Mouse (Mus musculus) hindbrain, embryonic 13.5 days (tissue): ENCODE measurements at regions not wholly inside any gene's neighbourhood (a gene's known extent, or its start where the extent isn't known, plus 50 kb on each side); places are given as distances from the start of the nearest gene placed in this dataset.
A peak's percentile ranks its signal among the peaks of the same experiment; 100 is the strongest.

Source experiments
- ATAC-seq: fragments of 200-750 bp; cut with Nextera tagmentation; 2 replicates; pipeline ENCODE4 v1.8.0; 2017; ENCODE audit warnings: moderate TSS enrichment; ENCODE audit not compliant: low FRiP score
- H3K27ac ChIP-seq: fragments of 300-500 bp; sonication (generic); 2 replicates; pipeline ENCODE4 v1.5.1; 2015; ENCODE audit warnings: inconsistent platforms, mild to moderate bottlenecking, moderate library complexity
- H3K27me3 ChIP-seq: fragments of 300-500 bp; sonication (generic); 2 replicates; pipeline ENCODE4 v1.6.1; 2015; ENCODE audit warnings: mild to moderate bottlenecking, inconsistent platforms
- H3K36me3 ChIP-seq: fragments of 300-500 bp; sonication (generic); 2 replicates; pipeline ENCODE4 v1.6.1; 2015; ENCODE audit warnings: mild to moderate bottlenecking, inconsistent platforms
- H3K4me1 ChIP-seq: fragments of 300-500 bp; sonication (generic); replicated peaks from 2 replicates; pipeline ENCODE4 v1.6.1; 2015; ENCODE audit warnings: inconsistent platforms
- H3K4me2 ChIP-seq: fragments of 300-500 bp; sonication (generic); 2 replicates; pipeline ENCODE4 v1.6.1; 2015; ENCODE audit warnings: inconsistent platforms, mild to moderate bottlenecking, moderate library complexity
- H3K4me3 ChIP-seq: fragments of 300-500 bp; sonication (generic); 2 replicates; pipeline ENCODE4 v1.5.1; 2015; ENCODE audit warnings: mild to moderate bottlenecking, inconsistent platforms
- H3K9ac ChIP-seq: fragments of 300-500 bp; sonication (generic); 2 replicates; pipeline ENCODE4 v1.6.1; 2015; ENCODE audit warnings: mild to moderate bottlenecking, inconsistent platforms
- H3K9me3 ChIP-seq: fragments of 300-500 bp; sonication (generic); 2 replicates; pipeline ENCODE4 v1.6.1; 2016; ENCODE audit warnings: inconsistent platforms
- WGBS: fragments of 180-500 bp; shearing (Covaris S2); methylation state at CpG from one replicate; pipeline ENCODE4 v1.1.7; 2015; 5-methylcytosine and 5-hydroxymethylcytosine counted together

GRCm38 (mm10) chr8:103430874-103431492, 645.5 kb upstream of the Cdh11 start:
- WGBS = 98% methylated on average over 3 of the region's 3 CpGs
- H3K9me3 ChIP-seq = no peaks in the 10 kb centered on the region
- no peak overlapping the region for H3K4me2 ChIP-seq
- no peak overlapping the region for H3K9ac ChIP-seq
- H3K4me1 ChIP-seq = no peaks in the 10 kb centered on the region
- H3K27ac ChIP-seq = no peak overlapping the region
- no peaks in the 10 kb centered on the region for H3K27me3 ChIP-seq
- no peaks in the 10 kb centered on the region for H3K36me3 ChIP-seq
- no peak for ATAC-seq
- H3K4me3 ChIP-seq = no peak overlapping the region

DNA sequence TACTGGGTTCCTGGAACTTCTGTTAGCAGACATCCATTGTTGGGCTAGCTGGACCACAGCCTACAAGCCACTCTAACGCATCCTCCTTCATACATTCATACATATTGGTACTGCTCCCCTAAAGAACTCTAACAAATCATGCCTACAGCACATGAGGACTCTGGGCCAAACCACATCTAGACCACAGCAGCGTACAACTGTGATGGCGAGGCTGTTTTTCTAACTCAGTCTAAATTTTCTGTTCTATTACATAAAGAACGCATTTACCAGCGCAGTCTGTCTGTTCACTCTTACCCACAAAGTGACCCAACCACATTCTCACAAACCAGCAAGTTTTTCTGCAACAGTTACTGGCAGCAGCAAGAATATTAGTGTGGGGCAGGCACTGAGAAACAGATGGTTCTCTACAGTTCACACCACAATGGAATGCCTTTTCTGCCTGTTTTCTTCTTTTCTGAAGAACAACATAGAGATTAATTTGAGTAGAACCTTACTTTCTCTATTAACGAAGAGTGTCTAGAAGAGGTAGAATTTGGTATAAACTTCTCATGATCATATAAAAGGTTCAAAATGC, 648.2 kb upstream of the Cdh11 start:
- Histone ChIP-seq H3K4me2 (no peak overlapping the region), H3K9ac (no peak overlapping the region), H3K27ac (no peak overlapping the region), H3K4me1 (no peaks in the 10 kb centered on the region), H3K4me3 (no peak overlapping the region), H3K36me3 (no peaks in the 10 kb centered on the region), H3K9me3 (no peaks in the 10 kb centered on the region), H3K27me3 (no peaks in the 10 kb centered on the region)
- ATAC-seq = no peak
- 96% methylated on average over 6 of the region's 6 CpGs for WGBS

- H3K9ac ChIP-seq = no peak overlapping the region
- no peak for ATAC-seq
- H3K36me3 ChIP-seq = no peaks in the 10 kb centered on the region
- WGBS = 87% methylated on average over 6 of the region's 6 CpGs
- H3K4me1 ChIP-seq = peaks cover 6% of the 10 kb centered on the region
- H3K4me2 ChIP-seq = no peak overlapping the region
- H3K27ac ChIP-seq = no peak overlapping the region
- H3K4me3 ChIP-seq = no peak overlapping the region
- H3K9me3 ChIP-seq = no peaks in the 10 kb centered on the region
- H3K27me3 ChIP-seq = no peaks in the 10 kb centered on the region
Measured at GRCm38 (mm10) chr8:103438995-103439717, 653.7 kb upstream of the Cdh11 start.

DNA sequence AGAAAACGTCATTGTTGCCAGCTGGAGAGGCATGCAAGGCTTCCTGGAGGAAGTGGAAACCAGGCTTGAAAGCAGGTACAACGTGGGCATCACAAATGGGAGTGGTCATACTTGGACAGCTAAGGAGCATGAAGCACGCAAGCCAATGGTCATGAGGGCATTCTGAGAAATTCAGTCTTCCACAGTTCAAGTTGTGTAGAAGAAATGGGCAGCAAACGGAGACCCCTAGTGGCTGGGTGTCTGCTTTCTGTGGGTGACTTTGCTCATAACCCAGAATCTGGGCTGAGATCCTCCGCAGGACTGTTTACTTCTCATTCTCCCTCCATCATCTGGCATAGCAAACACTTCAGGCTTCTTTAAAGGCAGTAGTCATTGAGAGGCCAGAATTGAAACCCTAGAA, 655.7 kb upstream of the Cdh11 start:
- Histone ChIP-seq H3K27me3 (no peaks in the 10 kb centered on the region), H3K4me2 (no peak overlapping the region), H3K9ac (no peak overlapping the region), H3K27ac (no peak overlapping the region), H3K4me3 (no peak overlapping the region), H3K4me1 (peaks cover 6% of the 10 kb centered on the region), H3K36me3 (no peaks in the 10 kb centered on the region), H3K9me3 (no peaks in the 10 kb centered on the region)
- 79% methylated on average over 5 of the region's 5 CpGs for WGBS
- ATAC-seq = no peak

GRCm38 (mm10) chr8:103442420-103443125, 657.1 kb upstream of the Cdh11 start:
- Histone ChIP-seq H3K9me3 (no peaks in the 10 kb centered on the region), H3K4me2 (no peak overlapping the region), H3K27me3 (no peaks in the 10 kb centered on the region), H3K4me3 (no peak overlapping the region), H3K9ac (no peak overlapping the region), H3K4me1 (peaks cover 6% of the 10 kb centered on the region), H3K36me3 (no peaks in the 10 kb centered on the region), H3K27ac (no peak overlapping the region)
- ATAC-seq = peak; percentile 39; the same call in 1 of the 2 replicates
- WGBS = 9% methylated on average over 6 of the region's 6 CpGs

DNA sequence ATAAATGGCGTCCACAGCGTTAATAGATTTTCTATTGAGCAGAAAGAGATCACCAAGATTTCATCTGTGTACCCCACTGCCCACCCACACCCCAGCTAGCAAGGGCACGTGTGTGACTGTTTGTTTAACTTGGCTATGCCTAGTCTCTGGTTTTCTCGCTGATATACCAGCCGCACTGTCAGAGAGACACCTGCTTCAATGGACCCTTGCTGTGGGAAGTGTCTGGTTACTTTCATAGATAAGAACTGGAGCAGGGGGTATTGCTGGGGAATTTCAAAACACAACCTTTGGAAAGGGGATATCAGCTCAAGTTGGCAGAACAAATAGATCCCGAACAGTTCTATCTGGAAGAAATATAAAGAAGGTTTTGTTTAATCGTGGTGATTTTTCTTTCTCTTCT, 656.8 kb upstream of the Cdh5 start:
- no peak for ATAC-seq
- no peaks in the 10 kb centered on the region for H3K9me3 ChIP-seq
- no peaks in the 10 kb centered on the region for H3K27me3 ChIP-seq
- H3K4me1 ChIP-seq = peaks cover 6% of the 10 kb centered on the region
- no peak overlapping the region for H3K4me2 ChIP-seq
- H3K9ac ChIP-seq = no peak overlapping the region
- H3K27ac ChIP-seq = no peak overlapping the region
- 59% methylated on average over 7 of the region's 7 CpGs for WGBS
- no peaks in the 10 kb centered on the region for H3K36me3 ChIP-seq
- H3K4me3 ChIP-seq = no peak overlapping the region

DNA sequence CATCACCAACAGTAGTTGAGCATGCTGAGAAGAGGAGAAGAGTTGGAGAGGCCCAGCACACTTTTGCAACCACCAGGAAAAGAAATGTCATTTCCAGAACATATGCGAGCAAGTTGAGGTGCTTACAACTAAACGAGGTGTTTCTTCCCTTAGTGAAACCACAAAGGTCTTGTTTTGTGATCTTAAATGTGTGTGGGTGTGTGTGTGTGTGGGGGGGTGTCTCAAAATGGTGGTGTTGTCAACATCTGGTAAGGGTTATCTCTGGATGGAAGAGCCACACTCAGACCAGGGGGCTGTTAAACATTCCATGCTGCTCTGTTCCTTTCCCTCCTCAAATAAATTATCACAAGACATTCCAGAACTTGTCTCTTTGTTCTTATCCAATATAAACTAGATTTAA, 656.0 kb upstream of the Cdh5 start:
- Histone ChIP-seq H3K27me3 (no peaks in the 10 kb centered on the region), H3K27ac (no peak overlapping the region), H3K4me3 (no peak overlapping the region), H3K36me3 (no peaks in the 10 kb centered on the region), H3K9me3 (no peaks in the 10 kb centered on the region), H3K9ac (no peak overlapping the region), H3K4me1 (peaks cover 6% of the 10 kb centered on the region), H3K4me2 (no peak overlapping the region)
- WGBS = 86% methylated on average over 2 of the region's 2 CpGs
- ATAC-seq = no peak

DNA sequence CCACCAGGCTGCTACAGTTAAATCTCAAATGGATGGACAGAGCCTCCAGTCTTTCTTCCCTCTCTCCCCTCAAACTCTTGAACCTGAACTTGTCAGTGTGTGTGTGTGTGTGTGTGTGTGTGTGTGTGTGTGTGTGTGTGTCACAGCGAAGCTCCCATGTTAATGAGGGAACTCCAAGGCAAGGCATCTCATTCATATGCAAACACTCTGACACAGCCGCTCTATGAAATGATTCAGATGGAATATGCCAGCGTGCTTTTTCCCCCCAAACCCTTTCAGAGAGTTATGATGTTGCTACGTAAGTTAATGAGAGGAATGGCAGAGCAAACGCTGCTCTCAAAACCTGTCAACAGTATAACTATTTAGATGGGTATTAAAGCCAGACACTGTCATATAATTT, 653.5 kb upstream of the Cdh5 start:
- no peak for ATAC-seq
- no peaks in the 10 kb centered on the region for H3K4me1 ChIP-seq
- no peak overlapping the region for H3K9ac ChIP-seq
- 47% methylated on average over 5 of the region's 5 CpGs for WGBS
- H3K4me3 ChIP-seq = no peak overlapping the region
- no peak overlapping the region for H3K27ac ChIP-seq
- no peak overlapping the region for H3K4me2 ChIP-seq
- no peaks in the 10 kb centered on the region for H3K9me3 ChIP-seq
- H3K27me3 ChIP-seq = no peaks in the 10 kb centered on the region
- no peaks in the 10 kb centered on the region for H3K36me3 ChIP-seq

GRCm38 (mm10) chr8:103451381-103452018, 649.9 kb upstream of the Cdh5 start:
- no peaks in the 10 kb centered on the region for H3K4me1 ChIP-seq
- H3K36me3 ChIP-seq = no peaks in the 10 kb centered on the region
- H3K4me3 ChIP-seq = no peak overlapping the region
- no peaks in the 10 kb centered on the region for H3K9me3 ChIP-seq
- H3K4me2 ChIP-seq = no peak overlapping the region
- 64% methylated on average over 5 of the region's 5 CpGs for WGBS
- no peak overlapping the region for H3K27ac ChIP-seq
- H3K27me3 ChIP-seq = no peaks in the 10 kb centered on the region
- ATAC-seq = no peak
- no peak overlapping the region for H3K9ac ChIP-seq

- no peak overlapping the region for H3K9ac ChIP-seq
- H3K27me3 ChIP-seq = no peaks in the 10 kb centered on the region
- H3K4me1 ChIP-seq = no peaks in the 10 kb centered on the region
- H3K4me2 ChIP-seq = no peak overlapping the region
- ATAC-seq = no peak
- no peaks in the 10 kb centered on the region for H3K36me3 ChIP-seq
- 80% methylated on average over 6 of the region's 6 CpGs for WGBS
- 0 out of 2 replicates have a peak, but pooled peaks cover 4% of the 10 kb centered on the region for H3K9me3 ChIP-seq
- no peak overlapping the region for H3K27ac ChIP-seq
- H3K4me3 ChIP-seq = no peak overlapping the region
Measured at GRCm38 (mm10) chr8:103457176-103457575, 644.2 kb upstream of the Cdh5 start.

DNA sequence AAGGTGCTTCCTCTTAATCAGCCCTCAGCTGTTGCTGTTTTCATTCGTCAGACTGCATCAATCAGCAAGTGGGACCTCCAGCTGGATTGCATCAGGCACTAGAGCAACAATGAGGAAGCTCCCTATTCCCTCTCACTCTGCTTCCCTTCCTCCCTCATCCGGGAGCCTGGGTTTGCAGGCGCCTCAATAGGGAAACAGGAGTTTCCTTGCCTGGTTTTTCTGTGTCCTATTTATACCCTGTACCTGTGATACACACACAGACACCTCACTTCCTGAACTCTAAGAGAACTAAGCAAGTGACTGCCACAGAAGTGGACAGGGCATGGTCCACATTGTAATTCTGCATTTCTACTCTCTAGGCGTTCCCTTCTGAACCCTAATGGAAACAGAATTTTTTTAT, 637.9 kb upstream of the Cdh5 start:
- Histone ChIP-seq H3K9ac (no peak overlapping the region), H3K27ac (no peak overlapping the region), H3K36me3 (no peaks in the 10 kb centered on the region), H3K4me3 (no peak overlapping the region), H3K9me3 (0 out of 2 replicates have a peak, but pooled peaks cover 4% of the 10 kb centered on the region), H3K27me3 (no peaks in the 10 kb centered on the region), H3K4me2 (no peak overlapping the region), H3K4me1 (peaks cover 12% of the 10 kb centered on the region; the same call in 1 of the 2 replicates)
- ATAC-seq = no peak
- WGBS = 71% methylated on average over 4 of the region's 4 CpGs

GRCm38 (mm10) chr8:103464777-103465353, 636.6 kb upstream of the Cdh5 start:
- Histone ChIP-seq H3K27ac (no peak overlapping the region), H3K36me3 (no peaks in the 10 kb centered on the region), H3K4me3 (no peak overlapping the region), H3K9me3 (0 out of 2 replicates have a peak, but pooled peaks cover 4% of the 10 kb centered on the region), H3K4me1 (peaks cover 12% of the 10 kb centered on the region; the same call in 1 of the 2 replicates), H3K27me3 (no peaks in the 10 kb centered on the region), H3K9ac (no peak overlapping the region), H3K4me2 (no peak overlapping the region)
- WGBS = 32% methylated on average over 2 of the region's 2 CpGs
- no peak for ATAC-seq
